Mouse (Mus musculus): ENCODE results near the gene Erc2. TPM values are rescaled to one million over a fixed set of nuclear protein-coding genes. Genes with fewer than 3 reads are reported as not detected.

Erc2 gene
- 0.11 and 0.32 TPM in 2 replicates for polyA plus RNA-seq (2015; fragmentation: Nextera tagmentation; extraction: Ambion mirVana)

DNA sequence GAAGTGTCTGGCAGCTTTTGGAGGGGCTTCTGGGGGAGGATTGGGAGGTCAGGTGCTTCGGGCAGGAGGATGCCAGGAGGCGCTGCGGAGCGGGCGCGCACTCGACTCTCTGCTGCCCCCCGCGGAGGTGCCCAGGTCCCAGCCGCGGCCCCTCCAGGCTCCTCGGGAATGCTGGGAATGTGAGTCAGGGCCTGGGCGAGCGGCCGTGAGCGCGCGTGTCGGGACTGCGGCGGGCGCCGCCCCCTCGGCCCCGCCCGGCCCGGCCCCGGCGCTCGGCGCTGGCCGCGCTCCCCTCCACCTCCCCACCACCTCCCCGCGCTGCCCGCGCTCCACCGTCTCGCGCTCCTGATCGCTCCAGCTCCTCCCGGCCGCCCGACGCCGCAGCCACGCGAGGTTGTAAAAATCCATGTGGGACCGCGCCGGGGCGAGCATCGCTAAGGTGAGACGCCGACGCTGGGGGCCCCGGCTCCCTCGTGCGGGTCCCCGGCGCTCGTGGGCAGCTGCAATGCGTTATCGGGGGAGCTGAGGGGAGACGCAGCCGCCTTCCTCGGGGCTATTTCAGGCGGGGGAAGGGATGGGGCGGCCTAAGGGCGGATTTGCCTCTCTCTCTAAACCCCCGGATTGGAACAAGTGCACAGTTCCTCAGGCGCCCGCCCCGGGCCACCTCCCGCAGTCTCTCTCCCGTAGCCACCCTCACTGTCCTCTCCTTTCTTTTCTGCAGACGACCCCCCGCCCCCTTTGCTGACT is at the start of gene Erc2:
Erc2 (plus strand) TSS at position 253 of the 747 bp plus-strand sequence.

DNA sequence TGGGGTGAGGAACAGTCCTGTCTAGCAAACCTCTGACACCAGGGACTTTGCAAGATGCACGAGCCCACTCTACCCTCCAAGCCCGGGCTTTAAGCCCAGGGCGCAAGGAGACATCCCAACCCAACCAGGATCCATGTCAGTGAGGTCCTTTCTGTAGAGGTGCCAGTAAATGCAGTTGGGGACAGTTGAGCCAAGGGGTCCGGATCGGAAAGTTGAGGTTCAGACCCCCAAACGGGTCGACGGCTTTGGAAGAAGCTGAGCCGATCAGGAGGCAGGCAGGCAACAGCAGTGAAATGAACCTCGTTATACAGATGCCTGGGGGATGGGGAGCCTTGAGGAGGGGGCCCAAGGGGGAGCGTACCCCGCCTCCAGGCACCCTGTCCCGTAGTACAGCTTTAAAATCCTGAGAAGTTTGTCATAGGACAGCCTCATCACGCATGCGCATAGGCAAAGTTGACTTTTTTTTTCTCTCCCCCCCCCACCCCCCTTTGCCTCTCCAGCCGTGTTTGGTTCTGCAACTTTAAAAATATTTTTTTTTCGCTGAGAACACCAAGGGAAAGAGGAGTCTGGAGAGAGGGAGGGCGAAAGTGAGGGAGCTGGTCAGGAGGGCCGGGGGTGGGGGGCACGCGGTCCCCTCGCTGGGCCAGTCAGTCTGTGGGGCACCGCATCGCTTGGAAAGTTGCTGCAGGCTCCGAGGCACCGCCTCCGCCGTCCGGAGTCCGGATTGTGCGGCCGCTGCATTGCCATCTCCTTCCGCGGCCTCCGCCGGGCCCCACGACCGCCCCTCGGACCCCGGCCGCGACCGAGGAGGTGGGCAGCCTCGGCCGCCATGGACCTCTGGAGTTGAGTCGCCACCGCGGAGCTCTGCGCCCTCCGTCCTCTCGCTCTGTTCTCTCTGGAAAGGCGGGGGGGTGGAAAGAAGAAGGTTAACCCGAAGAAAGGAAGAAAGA is 882.1 kb downstream of the Erc2 start, which contains the start of gene Wnt5a:
Wnt5a (plus strand) TSS at position 650 of the 950 bp plus-strand sequence.

Other genes starting within 250 kb of the Erc2 start
- gene Fam208a, start 193.6 kb upstream of the Erc2 start, polyA plus RNA-seq (2015; fragmentation: Nextera tagmentation; extraction: Ambion mirVana) = 9.9 and 11.4 TPM in 2 replicates
- 4.2 and 5.2 TPM in 2 replicates for gene Ccdc66, start 114.0 kb upstream of the Erc2 start, polyA plus RNA-seq (2015; fragmentation: Nextera tagmentation; extraction: Ambion mirVana)